Mouse (Mus musculus) CH12.LX (cell line): ENCODE results near the gene Trim29. TPM values are rescaled to one million over a fixed set of nuclear protein-coding genes. Genes with fewer than 3 reads are reported as not detected.

ENCODE experiments used
- DNase-seq: peaks from one replicate; pipeline ENCODE4 v3.0.0-alpha.2; 2013; ENCODE audit errors: extremely low read depth
- H3K27ac ChIP-seq: 2 replicates; pipeline ENCODE4 v1.5.1; 2012; ENCODE audit warnings: low read depth, mild to moderate bottlenecking, control low read depth, moderate library complexity; ENCODE audit not compliant: insufficient read depth
- H3K27me3 ChIP-seq: replicated peaks from 2 replicates; pipeline ENCODE3; 2012; ENCODE audit warnings: inconsistent platforms
- H3K36me3 ChIP-seq, 2 experiments: replicated peaks in 1 of 2; 2 replicates each; pipeline versions ENCODE3 to v1.6.1; 2012; ENCODE audit warnings: inconsistent platforms in 1 of 2, low read length in 1 of 2, mild to moderate bottlenecking in 1 of 2, mixed read lengths in 1 of 2, moderate library complexity in 1 of 2; ENCODE audit not compliant: control insufficient read depth in 1 of 2, insufficient read depth in 1 of 2
- H3K4me1 ChIP-seq, 2 experiments: 2 replicates each; pipeline ENCODE4 v1.6.1; 2012; ENCODE audit warnings: inconsistent platforms in 1 of 2, moderate library complexity in 1 of 2; ENCODE audit not compliant: insufficient read depth in 2 of 2, control insufficient read depth in 1 of 2
- H3K4me2 ChIP-seq: 2 replicates; pipeline ENCODE4 v1.6.1; 2012; ENCODE audit warnings: low read depth, mild to moderate bottlenecking, control low read depth; ENCODE audit not compliant: poor library complexity, insufficient read depth, severe bottlenecking
- H3K4me3 ChIP-seq, 3 experiments: fragments of 150-350 bp in 1 of 3; sonication (generic) in 1 of 3; replicated peaks in 1 of 3; 2 replicates each; pipeline versions ENCODE3 to v1.5.1; 2011 to 2012; ENCODE audit warnings: low read depth in 2 of 3, low read length in 2 of 3, mild to moderate bottlenecking in 2 of 3, moderate library complexity in 2 of 3, control low read depth in 1 of 3, improper control_type of control experiment in 1 of 3, inconsistent platforms in 1 of 3, mixed read lengths in 1 of 3; ENCODE audit not compliant: poor library complexity in 1 of 3
- H3K79me2 ChIP-seq: replicated peaks from 2 replicates; pipeline ENCODE4 v1.6.1; 2012; ENCODE audit warnings: mild to moderate bottlenecking, moderate library complexity; ENCODE audit not compliant: control insufficient read depth, poor library complexity, insufficient read depth, severe bottlenecking; ENCODE audit errors: extremely low read depth
- H3K9ac ChIP-seq: 2 replicates; pipeline ENCODE4 v1.6.1; 2012; ENCODE audit warnings: low read depth, mild to moderate bottlenecking, control low read depth, moderate library complexity; ENCODE audit not compliant: insufficient read depth
- H3K9me3 ChIP-seq: replicated peaks from 2 replicates; pipeline ENCODE3; 2012; ENCODE audit warnings: low read length, inconsistent platforms, mixed read lengths
- BHLHE40 ChIP-seq: IDR thresholded peaks from 2 replicates; pipeline ENCODE4 v1.6.1; 2011; ENCODE audit warnings: mild to moderate bottlenecking, low read depth, low read length, improper control_type of control experiment
- CHD2 ChIP-seq: IDR thresholded peaks from 2 replicates; pipeline ENCODE4 v1.6.1; 2011; ENCODE audit warnings: low read length, improper control_type of control experiment
- E2F4 ChIP-seq: IDR thresholded peaks from 2 replicates; pipeline ENCODE4 v1.6.1; 2011; ENCODE audit warnings: low read depth, low read length, improper control_type of control experiment; ENCODE audit not compliant: insufficient replicate concordance
- ELF1 ChIP-seq: IDR thresholded peaks from 2 replicates; pipeline ENCODE4 v1.6.1; 2014; ENCODE audit warnings: low read depth, mild to moderate bottlenecking, inconsistent platforms, low read length, improper control_type of control experiment
- EP300 ChIP-seq: IDR thresholded peaks from 2 replicates; pipeline ENCODE4 v1.6.1; 2011; ENCODE audit warnings: low read length, improper control_type of control experiment
- ETS1 ChIP-seq: conservative IDR thresholded peaks from 2 replicates; pipeline ENCODE4 v1.6.1; 2012; ENCODE audit warnings: low read depth, mild to moderate bottlenecking, inconsistent platforms, low read length, improper control_type of control experiment, moderate library complexity
- HCFC1 ChIP-seq: IDR thresholded peaks from 2 replicates; pipeline ENCODE4 v1.6.1; 2012; ENCODE audit warnings: low read depth, mild to moderate bottlenecking, inconsistent platforms, low read length, improper control_type of control experiment
- KAT2A ChIP-seq: IDR thresholded peaks from 2 replicates; pipeline ENCODE4 v1.6.1; 2012; ENCODE audit warnings: low read length, improper control_type of control experiment, inconsistent platforms; ENCODE audit not compliant: insufficient replicate concordance
- MAFK ChIP-seq: IDR thresholded peaks from 2 replicates; pipeline ENCODE4 v1.6.1; 2011; ENCODE audit warnings: low read length, improper control_type of control experiment; ENCODE audit not compliant: insufficient replicate concordance
- MAX ChIP-seq: IDR thresholded peaks from 2 replicates; pipeline ENCODE4 v1.6.1; 2011; ENCODE audit warnings: low read length, improper control_type of control experiment
- MAZ ChIP-seq: IDR thresholded peaks from 2 replicates; pipeline ENCODE4 v1.6.1; 2012; ENCODE audit warnings: low read depth, mild to moderate bottlenecking, inconsistent platforms, low read length, improper control_type of control experiment, moderate library complexity
- MEF2A ChIP-seq: IDR thresholded peaks from 2 replicates; pipeline ENCODE4 v1.6.1; 2014; ENCODE audit warnings: low read depth, mild to moderate bottlenecking, inconsistent platforms, low read length, improper control_type of control experiment, borderline replicate concordance
- MXI1 ChIP-seq: IDR thresholded peaks from 2 replicates; pipeline ENCODE4 v1.6.1; 2011; ENCODE audit warnings: mild to moderate bottlenecking, low read depth, low read length, improper control_type of control experiment
- MYC ChIP-seq: IDR thresholded peaks from 2 replicates; pipeline ENCODE4 v1.6.1; 2011; ENCODE audit warnings: low read depth, mild to moderate bottlenecking, improper control_type of control experiment, low read length
- NELFE ChIP-seq: IDR thresholded peaks from 2 replicates; pipeline ENCODE4 v1.6.1; 2011; ENCODE audit warnings: low read depth, low read length, improper control_type of control experiment
- PAX5 ChIP-seq: IDR thresholded peaks from 2 replicates; pipeline ENCODE4 v1.6.1; 2012; ENCODE audit warnings: low read length, inconsistent platforms, mixed read lengths
- POLR2A ChIP-seq: IDR thresholded peaks from 2 replicates; pipeline ENCODE4 v1.6.1; 2011; ENCODE audit warnings: low read depth, mild to moderate bottlenecking, improper control_type of control experiment, low read length
- POLR2AphosphoS2 ChIP-seq: IDR thresholded peaks from 2 replicates; pipeline ENCODE4 v1.6.1; 2011; ENCODE audit warnings: low read depth, low read length, improper control_type of control experiment
- RAD21 ChIP-seq: IDR thresholded peaks from 2 replicates; pipeline ENCODE4 v1.6.1; 2011; ENCODE audit warnings: low read depth, mild to moderate bottlenecking, low read length, improper control_type of control experiment, moderate library complexity
- SMC3 ChIP-seq: IDR thresholded peaks from 2 replicates; pipeline ENCODE4 v1.6.1; 2011; ENCODE audit warnings: low read depth, low read length, improper control_type of control experiment
- TBP ChIP-seq: conservative IDR thresholded peaks from 2 replicates; pipeline ENCODE4 v1.6.1; 2011; ENCODE audit warnings: low read depth, low read length, improper control_type of control experiment
- USF1 ChIP-seq: IDR thresholded peaks from 2 replicates; pipeline ENCODE4 v1.6.1; 2014; ENCODE audit warnings: low read depth, mild to moderate bottlenecking, inconsistent platforms, low read length, improper control_type of control experiment
- USF2 ChIP-seq: conservative IDR thresholded peaks from 2 replicates; pipeline ENCODE4 v1.6.1; 2011; ENCODE audit warnings: low read depth, low read length, improper control_type of control experiment
- ZMIZ1 ChIP-seq: IDR thresholded peaks from 2 replicates; pipeline ENCODE4 v1.6.1; 2012; ENCODE audit warnings: low read depth, mild to moderate bottlenecking, inconsistent platforms, low read length, improper control_type of control experiment
- dilution Hi-C: fragments of 300-500 bp; cut with MboI; formaldehyde crosslinking; loops from 2 replicates; pipeline ENCODE4 v1.14.3; 2020; ENCODE audit warnings: low sequenced_read_pairs; ENCODE audit not compliant: extremely low pct_unique_long_range_greater_than_20kb, extremely low pct_ligation_motif_present
- in situ Hi-C: fragments of 300-500 bp; cut with MboI; formaldehyde crosslinking; loops from 3 replicates; pipeline ENCODE4 v1.14.3; 2019; ENCODE audit warnings: low sequenced_read_pairs, low pct_ligation_motif_present, low pct_unique_long_range_greater_than_20kb, mixed read lengths
- polyA plus RNA-seq: library from polyadenylated mRNA; unstranded; fragments of >175 nt; gene quantifications from 2 replicates; pipeline ENCODE4 v1.2.1, GENCODE M21; 2012; ENCODE audit warnings: low read depth; ENCODE audit not compliant: insufficient read length
- total RNA-seq, 2 experiments: library from RNA; depleted of rRNA; stranded (reverse); fragments of 300-350 nt in 1 of 2; fragments of >200 nt in 1 of 2; gene quantifications; 2 replicates each; pipeline ENCODE4 v1.2.3; 2012 to 2014

Gene Trim29
- total and polyA plus RNA-seq, 3 experiments, result 0.13 to 0.21 (median 0.17) TPM

- Histone ChIP-seq H3K9ac (no peak overlapping the region), H3K4me1 (peaks cover 23 to 67% of the 10 kb centered on the region in 2 experiments), H3K79me2 (no peaks in the 10 kb centered on the region), H3K36me3 (no peaks in the 10 kb centered on the region), H3K27me3 (peaks cover 12% of the 10 kb centered on the region), H3K9me3 (no peaks in the 10 kb centered on the region), H3K27ac (no peak overlapping the region), H3K4me2 (no peak overlapping the region), H3K4me3 (no peak overlapping the region)
- TF ChIP-seq TBP (no peak), POLR2AphosphoS2 (no peak), MAZ (no peak), MYC (no peak), USF1 (no peak), ETS1 (no peak), USF2 (no peak)
- no peak for DNase-seq
- in situ Hi-C loops, result no loop called here
- dilution Hi-C loops, result no loop called here
These were observed 3.2 kb downstream of the Trim29 start for GRCm38 (mm10) chr9:43313805-43314204.

- no peaks in the 10 kb centered on the region for H3K79me2 ChIP-seq
- TF ChIP-seq EP300 (no peak), MAFK (no peak), MEF2A (no peak), BHLHE40 (no peak), E2F4 (no peak), CHD2 (no peak), NELFE (no peak)
- TF ChIP-seq, all 38 proteins: peak for 0
- Histone ChIP-seq H3K36me3 (no peaks in the 10 kb centered on the region), H3K9me3 (no peaks in the 10 kb centered on the region), H3K9ac (no peak overlapping the region), H3K27me3 (peaks cover 14% of the 10 kb centered on the region), H3K27ac (no peak overlapping the region), H3K4me3 (no peak overlapping the region), H3K4me1 (peaks cover 16 to 52% of the 10 kb centered on the region in 2 experiments; a peak in 3 of 4 replicates), H3K4me2 (no peak overlapping the region)
- DNase-seq, result no peak
- dilution Hi-C loops, result no loop called here
- in situ Hi-C loops, result no loop called here
These were observed 4.8 kb downstream of the Trim29 start for GRCm38 (mm10) chr9:43315320-43315950.

- no peaks in the 10 kb centered on the region for H3K36me3 ChIP-seq
- TF ChIP-seq MEF2A (no peak), CHD2 (no peak), USF1 (no peak), RAD21 (no peak), MXI1 (no peak), ELF1 (no peak), ZMIZ1 (no peak), POLR2A (no peak), TBP (no peak), SMC3 (no peak), HCFC1 (no peak), PAX5 (no peak), MAX (no peak), KAT2A (no peak)
- H3K4me3 ChIP-seq, result no peak overlapping the region
- dilution Hi-C loops (no loop called here), in situ Hi-C loops (no loop called here)
- H3K27ac ChIP-seq, result no peak overlapping the region
- H3K4me2 ChIP-seq, result no peak overlapping the region
- no peaks in the 10 kb centered on the region for H3K79me2 ChIP-seq
- DNase-seq, result no peak
- no peaks in the 10 kb centered on the region for H3K9me3 ChIP-seq
- H3K9ac ChIP-seq, result no peak overlapping the region
- H3K4me1 ChIP-seq, result peaks cover 9 to 42% of the 10 kb centered on the region in 2 experiments; a peak in 3 of 4 replicates
- H3K27me3 ChIP-seq, result peaks cover 15% of the 10 kb centered on the region
These were observed 5.8 kb downstream of the Trim29 start for GRCm38 (mm10) chr9:43316466-43316865.
